ENCODE assay signal across 24 mouse cellular contexts in genomic region chr5:139801880-139802279, GRCm38 (mm10). TPM values are rescaled to one million over a fixed set of nuclear protein-coding genes. Genes with fewer than 3 reads are reported as not detected.
"Had no signal": no experiment of that assay in that cellular context is flagged by ENCODE, and none has a peak within 500 bp of the region (broad histone marks: within the 10 kb centered on the region; RNA-seq: fewer than 3 reads in every experiment).

No protein-coding gene starts in this region.

- ATAC-seq: inflammation-experienced regulatory T-cells, adult 6 months; intestine, postnatal 0 days; midbrain, embryonic 15.5 days had no signal

- H3K27me3 ChIP-seq: limb, embryonic 15.5 days; midbrain, embryonic 15.5 days; stomach, embryonic 15.5 days had no signal

- H3K4me2 ChIP-seq: limb, embryonic 15.5 days; lung, embryonic 14.5 days; midbrain, embryonic 15.5 days; stomach, embryonic 15.5 days had no signal

- H3K27ac ChIP-seq: kidney, postnatal 0 days; limb, embryonic 15.5 days; macrophage; midbrain, embryonic 15.5 days; stomach, embryonic 15.5 days had no signal

- DNase-seq: kidney, adult 9 months; kidney, postnatal 36 days; layer of hippocampus, adult 9-11 months; layer of hippocampus, postnatal 36 days; lung, embryonic 14.5 days; lung, postnatal 10 days; right cerebral cortex, postnatal 14 days; thymus, adult 2 months; thymus, postnatal 25 days had no signal

- H3K9me3 ChIP-seq: limb, embryonic 15.5 days; midbrain, embryonic 15.5 days; stomach, embryonic 15.5 days had no signal

- H3K4me3 ChIP-seq: limb, embryonic 15.5 days; midbrain, embryonic 15.5 days; stomach, embryonic 15.5 days had no signal

- H3K9ac ChIP-seq: limb, embryonic 15.5 days; lung, embryonic 14.5 days; midbrain, embryonic 15.5 days; stomach, embryonic 15.5 days had no signal

RNA-seq across cellular contexts. Expression of gene Tmem184a, which starts 17.8 kb away (rescaled TPM):
- polyA plus RNA-seq: macrophage had no signal

RNA-seq across cellular contexts. Expression of gene Gm26938, which starts 24.3 kb away (rescaled TPM):
- total RNA-seq: layer of hippocampus, adult 18-20 months; layer of hippocampus, postnatal 36 days; left cerebral cortex, adult 8-10 months; left cerebral cortex, postnatal 25 days; monocyte, adult 5-6 weeks had no signal
- polyA plus RNA-seq: inflammation-experienced regulatory T-cells, adult 6 months; intestine, postnatal 0 days; kidney, postnatal 0 days; limb, embryonic 11.5 days; limb, embryonic 15.5 days; lung, embryonic 14.5 days; macrophage; midbrain, embryonic 15.5 days; neural tube, embryonic 14.5 days; spleen, adult 2 months; stomach, embryonic 15.5 days; thymus, adult 2 months; urinary bladder, adult 2 months had no signal
